Mouse (Mus musculus) MEL (cell line): Measurements from ENCODE around the gene A930018P22Rik. TPM values are rescaled to one million over a fixed set of nuclear protein-coding genes. Genes with fewer than 3 reads are reported as not detected.

ENCODE experiments used
- DNase-seq: peaks from one replicate; pipeline ENCODE4 v3.0.0; 2011; ENCODE audit warnings: low read depth, low spot score
- H3K27ac ChIP-seq: 2 replicates; pipeline ENCODE4 v1.5.1; 2012; ENCODE audit warnings: low read depth, mild to moderate bottlenecking, control low read depth, low read length, moderate library complexity; ENCODE audit not compliant: control insufficient read depth
- H3K27me3 ChIP-seq, 2 experiments: fragments of 150-350 bp in 1 of 2; sonication (generic) in 1 of 2; 2 replicates each; pipeline ENCODE4 v1.6.1; 2012; ENCODE audit warnings: low read length in 2 of 2, mild to moderate bottlenecking in 2 of 2, improper control_type of control experiment in 1 of 2, moderate library complexity in 1 of 2; ENCODE audit not compliant: insufficient read depth in 2 of 2, control insufficient read depth in 1 of 2
- H3K36me3 ChIP-seq, 2 experiments: 2 replicates each; pipeline ENCODE4 v1.6.1; 2012 to 2014; ENCODE audit warnings: low read length in 2 of 2, improper control_type of control experiment in 1 of 2, inconsistent platforms in 1 of 2, mild to moderate bottlenecking in 1 of 2; ENCODE audit not compliant: insufficient read depth in 2 of 2, control insufficient read depth in 1 of 2
- H3K4me1 ChIP-seq, 2 experiments: fragments of 150-350 bp in 1 of 2; sonication (generic) in 1 of 2; 2 replicates each; pipeline ENCODE4 v1.6.1; 2012; ENCODE audit warnings: low read length in 2 of 2, improper control_type of control experiment in 1 of 2, mild to moderate bottlenecking in 1 of 2; ENCODE audit not compliant: insufficient read depth in 2 of 2, control insufficient read depth in 1 of 2
- H3K4me3 ChIP-seq, 2 experiments: fragments of 150-350 bp in 1 of 2; sonication (generic) in 1 of 2; 2 replicates each; pipeline ENCODE4 v1.5.1; 2012; ENCODE audit warnings: low read depth in 2 of 2, low read length in 2 of 2, mild to moderate bottlenecking in 2 of 2, moderate library complexity in 2 of 2, control low read depth in 1 of 2, improper control_type of control experiment in 1 of 2; ENCODE audit not compliant: control insufficient read depth in 1 of 2, insufficient read depth in 1 of 2
- H3K79me2 ChIP-seq: 2 replicates; pipeline ENCODE4 v1.6.1; 2012; ENCODE audit warnings: mild to moderate bottlenecking, low read length, moderate library complexity; ENCODE audit not compliant: control insufficient read depth, poor library complexity, insufficient read depth
- H3K9ac ChIP-seq: 2 replicates; pipeline ENCODE4 v1.6.1; 2012; ENCODE audit warnings: low read depth, mild to moderate bottlenecking, control low read depth, low read length, moderate library complexity; ENCODE audit not compliant: control insufficient read depth, poor library complexity, severe bottlenecking
- H3K9me3 ChIP-seq: fragments of 150-350 bp; sonication (generic); replicated peaks from 2 replicates; pipeline ENCODE4 v1.6.1; 2012; ENCODE audit warnings: mild to moderate bottlenecking, low read length, improper control_type of control experiment, moderate library complexity; ENCODE audit not compliant: insufficient read depth
- BHLHE40 ChIP-seq: IDR thresholded peaks from 2 replicates; pipeline ENCODE4 v1.6.1; 2012; ENCODE audit warnings: low read depth, mild to moderate bottlenecking, inconsistent platforms, low read length, improper control_type of control experiment, borderline replicate concordance
- CTCF ChIP-seq, 3 experiments: IDR thresholded peaks in 2 of 3; conservative IDR thresholded peaks in 1 of 3; 2 replicates each; pipeline ENCODE4 v1.5.1; 2011 to 2012; ENCODE audit warnings: low read length in 3 of 3, low read depth in 2 of 3, mild to moderate bottlenecking in 2 of 3, improper control_type of control experiment in 1 of 3, inconsistent platforms in 1 of 3, mixed read lengths in 1 of 3, moderate library complexity in 1 of 3; ENCODE audit not compliant: control insufficient read depth in 1 of 3, insufficient read depth in 1 of 3, poor library complexity in 1 of 3, severe bottlenecking in 1 of 3
- E2F4 ChIP-seq: IDR thresholded peaks from 2 replicates; pipeline ENCODE4 v1.6.1; 2011; ENCODE audit warnings: low read depth, low read length, improper control_type of control experiment, borderline replicate concordance
- GATA1 ChIP-seq: IDR thresholded peaks from 2 replicates; pipeline ENCODE4 v1.6.1; 2011; ENCODE audit warnings: low read depth, low read length, improper control_type of control experiment
- JUND ChIP-seq: IDR thresholded peaks from 2 replicates; pipeline ENCODE4 v1.6.1; 2011; ENCODE audit warnings: low read depth, mild to moderate bottlenecking, improper control_type of control experiment, low read length
- KAT2A ChIP-seq: conservative IDR thresholded peaks from 2 replicates; pipeline ENCODE4 v1.6.1; 2012; ENCODE audit warnings: low read depth, low read length, improper control_type of control experiment, inconsistent platforms
- MAFK ChIP-seq: IDR thresholded peaks from 2 replicates; pipeline ENCODE4 v1.6.1; 2011; ENCODE audit warnings: low read depth, mild to moderate bottlenecking, low read length, improper control_type of control experiment, borderline replicate concordance
- MAX ChIP-seq: IDR thresholded peaks from 2 replicates; pipeline ENCODE4 v1.6.1; 2011; ENCODE audit warnings: low read length, improper control_type of control experiment
- MAZ ChIP-seq: IDR thresholded peaks from 2 replicates; pipeline ENCODE4 v1.6.1; 2012; ENCODE audit warnings: low read depth, mild to moderate bottlenecking, inconsistent platforms, low read length, improper control_type of control experiment
- MEF2A ChIP-seq: IDR thresholded peaks from 2 replicates; pipeline ENCODE4 v1.6.1; 2014; ENCODE audit warnings: low read depth, mild to moderate bottlenecking, inconsistent platforms, low read length, improper control_type of control experiment; ENCODE audit not compliant: poor library complexity, insufficient replicate concordance, severe bottlenecking; ENCODE audit errors: extremely low read depth
- MXI1 ChIP-seq: IDR thresholded peaks from 2 replicates; pipeline ENCODE4 v1.6.1; 2011; ENCODE audit warnings: mild to moderate bottlenecking, low read depth, low read length, improper control_type of control experiment
- MYB ChIP-seq: IDR thresholded peaks from 2 replicates; pipeline ENCODE4 v1.6.1; 2011; ENCODE audit warnings: mild to moderate bottlenecking, low read depth, low read length, improper control_type of control experiment
- MYC ChIP-seq: IDR thresholded peaks from 2 replicates; pipeline ENCODE4 v1.6.1; 2011; ENCODE audit warnings: low read depth, mild to moderate bottlenecking, low read length, improper control_type of control experiment, moderate library complexity
- NRF1 ChIP-seq: IDR thresholded peaks from 2 replicates; pipeline ENCODE4 v1.6.1; 2014; ENCODE audit warnings: low read depth, mild to moderate bottlenecking, inconsistent platforms, low read length, improper control_type of control experiment, moderate library complexity; ENCODE audit not compliant: poor library complexity, insufficient read depth, severe bottlenecking
- POLR2A ChIP-seq, 2 experiments: IDR thresholded peaks; 2 replicates each; pipeline ENCODE4 v1.6.1; 2011 to 2012; ENCODE audit warnings: low read length in 2 of 2, mild to moderate bottlenecking in 2 of 2, control low read depth in 1 of 2, improper control_type of control experiment in 1 of 2, low read depth in 1 of 2, moderate library complexity in 1 of 2; ENCODE audit not compliant: control insufficient read depth in 1 of 2, insufficient read depth in 1 of 2, poor library complexity in 1 of 2
- POLR2AphosphoS5 ChIP-seq: IDR thresholded peaks from 2 replicates; pipeline ENCODE4 v1.6.1; 2012; ENCODE audit warnings: low read depth, borderline replicate concordance, mild to moderate bottlenecking, inconsistent platforms, low read length, moderate library complexity, mixed read lengths
- RAD21 ChIP-seq: IDR thresholded peaks from 2 replicates; pipeline ENCODE4 v1.6.1; 2011; ENCODE audit warnings: mild to moderate bottlenecking, low read depth, low read length, improper control_type of control experiment
- RCOR1 ChIP-seq: IDR thresholded peaks from 2 replicates; pipeline ENCODE4 v1.6.1; 2012; ENCODE audit warnings: low read depth, mild to moderate bottlenecking, inconsistent platforms, low read length, improper control_type of control experiment
- TAL1 ChIP-seq: IDR thresholded peaks from 2 replicates; pipeline ENCODE4 v1.6.1; 2012; ENCODE audit warnings: mild to moderate bottlenecking, inconsistent platforms, low read length, moderate library complexity, mixed read lengths
- TCF12 ChIP-seq: IDR thresholded peaks from 2 replicates; pipeline ENCODE4 v1.6.1; 2014; ENCODE audit warnings: low read depth, mild to moderate bottlenecking, inconsistent platforms, low read length, improper control_type of control experiment, moderate library complexity
- USF1 ChIP-seq: IDR thresholded peaks from 2 replicates; pipeline ENCODE4 v1.6.1; 2014; ENCODE audit warnings: low read depth, mild to moderate bottlenecking, inconsistent platforms, low read length, improper control_type of control experiment, moderate library complexity
- USF2 ChIP-seq, 2 experiments: IDR thresholded peaks; 2 replicates each; pipeline ENCODE4 v1.6.1; 2011 to 2012; ENCODE audit warnings: improper control_type of control experiment in 2 of 2, low read length in 2 of 2, borderline replicate concordance in 1 of 2, inconsistent platforms in 1 of 2, low read depth in 1 of 2, mild to moderate bottlenecking in 1 of 2; ENCODE audit not compliant: insufficient read depth in 1 of 2
- ZMIZ1 ChIP-seq: IDR thresholded peaks from 2 replicates; pipeline ENCODE4 v1.6.1; 2012; ENCODE audit warnings: low read depth, mild to moderate bottlenecking, inconsistent platforms, low read length, improper control_type of control experiment, moderate library complexity
- ZNF384 ChIP-seq: IDR thresholded peaks from 2 replicates; pipeline ENCODE4 v1.6.1; 2012; ENCODE audit warnings: low read depth, mild to moderate bottlenecking, inconsistent platforms, low read length, improper control_type of control experiment
- polyA plus RNA-seq, 2 experiments: library from polyadenylated mRNA; stranded (reverse) in 1 of 2; unstranded in 1 of 2; fragments of >175 nt in 1 of 2; fragments of >200 nt in 1 of 2; gene quantifications; 2 replicates each; pipeline versions ENCODE4 v1.2.1 to v1.2.4; 2012; ENCODE audit warnings: low replicate concordance in 2 of 2, low read depth in 1 of 2; ENCODE audit not compliant: insufficient read length in 2 of 2, insufficient read depth in 1 of 2, missing spikeins in 1 of 2
- total RNA-seq: library from RNA; depleted of rRNA; stranded (reverse); fragments of 300-350 nt; gene quantifications from 2 replicates; pipeline ENCODE4 v1.2.3, GENCODE M21; 2012

A930018P22Rik gene
- total and polyA plus RNA-seq, 3 experiments = not detected

DNA sequence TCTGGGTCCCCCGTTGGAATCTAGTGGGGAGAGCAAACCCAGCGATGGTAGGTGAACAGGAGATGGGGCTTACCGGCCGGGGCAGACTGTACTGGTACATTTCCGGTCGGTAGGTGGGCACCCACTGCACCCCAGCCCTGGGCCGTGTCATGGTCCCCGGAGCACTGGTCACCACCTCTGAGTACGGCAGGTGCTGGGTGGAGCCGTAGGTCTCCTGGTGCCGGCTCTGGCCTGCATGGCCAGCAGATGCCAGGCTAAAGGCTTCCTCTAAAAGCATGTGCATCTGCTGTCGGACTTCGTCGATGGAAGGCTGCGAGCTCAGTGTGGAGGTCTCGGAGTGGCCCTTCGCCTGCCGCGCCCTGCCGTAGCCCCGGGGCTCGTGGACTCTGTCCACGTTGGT lies 45.2 kb downstream of the A930018P22Rik start:
- no peak overlapping the region for H3K27ac ChIP-seq
- peaks cover 0 to 6% of the 10 kb centered on the region in 2 experiments; a peak in 2 of 4 replicates for H3K36me3 ChIP-seq
- no peaks in the 10 kb centered on the region for H3K9me3 ChIP-seq
- no peak for TF ChIP-seq E2F4
- TF ChIP-seq POLR2A (IDR thresholded peaks at IDR 0.05; ENCODE audit: control insufficient read depth in 1 of 2, insufficient read depth in 1 of 2, low read depth in 1 of 2, low read length in 2 of 2, poor library complexity in 1 of 2) = no peak
- TF ChIP-seq MAX = no peak
- TF ChIP-seq ZNF384 = no peak
- TF ChIP-seq GATA1 = no peak
- TF ChIP-seq POLR2AphosphoS5 = no peak
- TF ChIP-seq TCF12 = no peak
- no peak for TF ChIP-seq NRF1
- no peak for TF ChIP-seq ZMIZ1
- no peak for TF ChIP-seq USF1
- TF ChIP-seq USF2 (IDR thresholded peaks at IDR 0.05; ENCODE audit: borderline replicate concordance in 1 of 2, insufficient read depth in 1 of 2, low read depth in 1 of 2, low read length in 2 of 2) = no peak
- TF ChIP-seq MEF2A = no peak
- TF ChIP-seq RCOR1 = no peak
- no peak for TF ChIP-seq MXI1
- no peak for TF ChIP-seq MYC
- no peak for TF ChIP-seq MAFK
- TF ChIP-seq KAT2A = no peak
- H3K9ac ChIP-seq = no peak overlapping the region
- H3K4me3 ChIP-seq = no peak overlapping the region
- H3K79me2 ChIP-seq = no peaks in the 10 kb centered on the region
- no peaks in the 10 kb centered on the region for H3K27me3 ChIP-seq
- peaks cover 4 to 5% of the 10 kb centered on the region in 2 experiments for H3K4me1 ChIP-seq
- DNase-seq = no peak

DNA sequence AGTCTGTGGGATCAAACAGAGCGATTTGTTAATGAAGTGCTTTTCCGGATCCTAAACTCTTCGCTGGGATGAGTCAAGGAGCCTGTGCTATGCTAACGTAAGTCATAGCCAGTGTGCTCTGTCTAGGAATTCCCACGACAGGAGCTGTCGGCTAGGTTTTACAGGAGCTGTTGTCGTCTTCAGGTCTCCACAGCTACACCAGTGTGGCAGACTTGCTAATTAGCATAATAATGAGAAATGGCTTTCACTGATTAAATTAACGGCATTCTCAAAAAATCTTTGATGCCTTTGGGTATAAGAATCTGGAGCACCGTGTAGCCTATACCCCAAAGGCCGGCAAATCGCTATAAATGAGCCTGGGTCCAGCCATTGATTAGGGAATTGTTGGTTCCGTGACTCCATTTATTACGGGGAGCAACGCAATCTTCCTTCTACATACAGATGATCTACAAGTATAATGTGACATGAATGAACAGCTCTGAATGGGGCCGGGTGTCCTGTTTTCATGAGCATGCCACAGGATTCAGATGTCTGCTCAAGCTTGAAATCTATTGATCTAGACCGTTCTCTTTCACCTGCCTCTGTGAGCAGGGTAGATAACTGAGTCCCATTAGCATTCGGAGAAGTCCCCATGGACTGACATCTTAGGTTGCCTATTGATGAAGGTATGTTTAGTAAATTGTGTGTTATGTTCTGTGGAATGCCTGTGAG lies 45.8 kb downstream of the A930018P22Rik start:
- H3K27ac ChIP-seq = no peak overlapping the region

More for the DNA sequence above, 45.8 kb downstream of the A930018P22Rik start:
- Histone ChIP-seq H3K9me3 (no peaks in the 10 kb centered on the region), H3K36me3 (peaks cover 0 to 11% of the 10 kb centered on the region in 2 experiments; a peak in 2 of 4 replicates), H3K27me3 (no peaks in the 10 kb centered on the region), H3K9ac (no peak overlapping the region), H3K4me1 (peaks cover 9 to 10% of the 10 kb centered on the region in 2 experiments), H3K4me3 (no peak overlapping the region)
- no peak for DNase-seq
- TF ChIP-seq MYB (no peak), TCF12 (no peak), POLR2A (IDR thresholded peaks at IDR 0.05; ENCODE audit: control insufficient read depth in 1 of 2, insufficient read depth in 1 of 2, low read depth in 1 of 2, low read length in 2 of 2, poor library complexity in 1 of 2) (no peak), TAL1 (no peak), KAT2A (no peak), CTCF (IDR thresholded peaks at IDR 0.05 in 2 of 3, conservative IDR thresholded peaks at IDR 0.05 in 1 of 3; ENCODE audit: control insufficient read depth in 1 of 3, insufficient read depth in 1 of 3, low read depth in 2 of 3, low read length in 3 of 3, poor library complexity in 1 of 3, severe bottlenecking in 1 of 3) (no peak), RAD21 (no peak), NRF1 (no peak), MAZ (no peak), MAFK (no peak), ZMIZ1 (no peak), BHLHE40 (no peak), MYC (no peak), JUND (no peak)
- TF ChIP-seq, all 39 proteins: peak for 0
- no peaks in the 10 kb centered on the region for H3K79me2 ChIP-seq
